Mouse (Mus musculus) bone marrow, adult 2 months (tissue): ENCODE data around the gene Rab3il1. TPM values are rescaled to one million over a fixed set of nuclear protein-coding genes. Genes with fewer than 3 reads are reported as not detected.

ENCODE experiments used
- H3K27ac ChIP-seq: fragments of 200-500 bp; 2 replicates; pipeline ENCODE4 v1.5.1; 2012; ENCODE audit warnings: low read depth, mild to moderate bottlenecking, control low read depth, inconsistent platforms, low read length; ENCODE audit not compliant: control insufficient read depth, poor library complexity, insufficient read depth
- H3K4me1 ChIP-seq: fragments of 200-500 bp; 2 replicates; pipeline ENCODE4 v1.6.1; 2011; ENCODE audit warnings: low read length; ENCODE audit not compliant: control insufficient read depth, insufficient read depth
- H3K4me3 ChIP-seq: fragments of 200-500 bp; replicated peaks from 2 replicates; pipeline ENCODE3; 2011; ENCODE audit warnings: mild to moderate bottlenecking, low read depth, low read length, control low read depth; ENCODE audit not compliant: control insufficient read depth
- CTCF ChIP-seq: fragments of 200-500 bp; IDR thresholded peaks from 2 replicates; pipeline ENCODE4 v1.5.1; 2011; ENCODE audit warnings: low read length, control low read depth; ENCODE audit not compliant: control insufficient read depth, insufficient read depth
- POLR2A ChIP-seq: fragments of 200-500 bp; IDR thresholded peaks from 2 replicates; pipeline ENCODE4 v1.6.1; 2011; ENCODE audit warnings: low read depth, mild to moderate bottlenecking, control low read depth, low read length, borderline replicate concordance; ENCODE audit not compliant: control insufficient read depth
- WGBS: fragments of 180-500 bp; shearing (Covaris S2); methylation state at CpG from one replicate; pipeline ENCODE4 v1.1.7; 2018; 5-methylcytosine and 5-hydroxymethylcytosine counted together
- polyA plus RNA-seq: library from polyadenylated mRNA; stranded (reverse); fragments of >200 nt; gene quantifications from 2 replicates; pipeline ENCODE4 v1.2.4, GENCODE M21; 2011; ENCODE audit warnings: low replicate concordance; ENCODE audit not compliant: missing spikeins, insufficient read depth, insufficient read length

Gene Rab3il1
- polyA plus RNA-seq, 1 experiment: 115 TPM

- Histone ChIP-seq H3K4me1 (peaks cover 16% of the 10 kb centered on the region), H3K4me3 (no peak overlapping the region), H3K27ac (no peak overlapping the region)
- 80% methylated on average over 7 of the region's 7 CpGs for WGBS
- TF ChIP-seq POLR2A (no peak), CTCF (no peak)
Observed at GRCm38 (mm10) chr19:10067701-10068100, 66.2 kb downstream of the Rab3il1 start.

DNA sequence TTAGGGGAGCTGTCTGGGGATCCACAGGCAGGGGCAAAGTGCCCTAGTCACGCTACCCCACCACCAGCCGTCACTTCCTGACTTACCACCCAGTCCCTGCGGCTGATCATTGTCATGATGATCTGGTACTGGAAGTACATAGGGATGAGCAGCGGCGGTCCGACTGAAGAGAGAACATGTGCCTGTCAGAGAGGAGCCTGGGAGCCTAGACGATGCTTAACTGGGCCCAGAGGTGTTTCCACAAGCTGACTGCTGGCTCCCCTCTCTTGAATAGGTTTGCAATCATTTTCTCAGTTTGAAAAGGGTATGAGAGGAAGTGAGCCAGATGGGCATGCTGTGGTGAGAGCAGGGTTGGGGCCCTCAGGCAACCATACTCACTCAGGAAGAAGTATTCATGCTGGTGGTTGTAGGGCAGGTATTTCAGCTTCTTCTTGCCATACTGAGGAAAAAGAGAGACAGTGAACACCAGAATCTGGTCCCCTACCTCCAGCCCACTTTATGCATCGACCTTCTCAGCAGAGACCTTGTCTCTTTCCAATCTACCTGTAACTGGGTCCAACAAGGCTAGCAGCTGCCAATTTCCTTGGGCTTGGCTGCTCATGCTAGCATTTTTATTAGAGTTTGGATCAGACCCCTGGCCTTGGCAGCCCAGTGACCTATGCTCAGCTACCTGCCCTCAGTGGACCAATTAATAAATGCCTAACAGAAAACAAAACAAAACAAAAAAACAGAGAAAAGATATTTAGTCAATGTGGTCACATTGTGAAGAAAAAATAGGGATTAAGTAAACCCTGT lies 68.9 kb downstream of the Rab3il1 start:
- Histone ChIP-seq H3K4me3 (no peak overlapping the region), H3K4me1 (peaks cover 8% of the 10 kb centered on the region), H3K27ac (no peak overlapping the region)
- WGBS: 53% methylated on average over 8 of the region's 8 CpGs
- no peak for TF ChIP-seq POLR2A
- no peak for TF ChIP-seq CTCF

GRCm38 (mm10) chr19:10071166-10071565 lies 69.7 kb downstream of the Rab3il1 start:
- WGBS: 88% methylated on average over 5 of the region's 5 CpGs
- Histone ChIP-seq H3K4me1 (peaks cover 5% of the 10 kb centered on the region), H3K4me3 (no peak overlapping the region), H3K27ac (no peak overlapping the region)
- TF ChIP-seq CTCF (no peak), POLR2A (no peak)

DNA sequence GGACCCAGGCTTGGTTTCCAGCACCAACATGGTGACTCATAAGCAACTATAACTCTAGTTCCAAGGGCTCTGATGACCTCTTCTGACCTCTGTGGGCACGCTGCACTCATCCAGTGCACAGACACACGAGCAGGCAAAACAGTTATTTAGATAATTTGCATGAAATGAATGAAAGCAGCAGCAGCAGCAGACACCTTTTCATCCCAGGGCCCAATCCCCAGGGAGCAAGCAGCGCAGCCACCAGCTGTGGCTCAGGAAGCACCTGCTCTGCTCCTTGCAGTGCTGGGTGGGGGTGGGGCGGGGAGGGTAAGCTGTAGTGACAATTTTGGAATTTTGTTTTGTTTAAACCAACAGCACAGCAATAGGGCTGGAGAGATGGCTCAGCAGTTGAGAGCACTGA lies 70.4 kb downstream of the Rab3il1 start:
- no peak for TF ChIP-seq POLR2A
- no peak for TF ChIP-seq CTCF
- WGBS: 74% methylated on average over 4 of the region's 4 CpGs
- H3K4me3 ChIP-seq: no peak overlapping the region
- H3K4me1 ChIP-seq: peaks cover 2% of the 10 kb centered on the region
- no peak overlapping the region for H3K27ac ChIP-seq

- WGBS: 92% methylated on average over 5 of the region's 5 CpGs
Observed at GRCm38 (mm10) chr19:10073145-10073544, 71.7 kb downstream of the Rab3il1 start.

GRCm38 (mm10) chr19:10078392-10078791 lies 76.9 kb downstream of the Rab3il1 start:
- Histone ChIP-seq H3K4me1 (no peaks in the 10 kb centered on the region), H3K4me3 (no peak overlapping the region), H3K27ac (no peak overlapping the region)
- TF ChIP-seq CTCF (no peak), POLR2A (no peak)
- WGBS: 86% methylated on average over 6 of the region's 6 CpGs

More at GRCm38 (mm10) chr19:10073145-10073544, 71.7 kb downstream of the Rab3il1 start:
- Histone ChIP-seq H3K4me1 (peaks cover 2% of the 10 kb centered on the region), H3K27ac (no peak overlapping the region), H3K4me3 (no peak overlapping the region)
- TF ChIP-seq CTCF: no peak
- no peak for TF ChIP-seq POLR2A

DNA sequence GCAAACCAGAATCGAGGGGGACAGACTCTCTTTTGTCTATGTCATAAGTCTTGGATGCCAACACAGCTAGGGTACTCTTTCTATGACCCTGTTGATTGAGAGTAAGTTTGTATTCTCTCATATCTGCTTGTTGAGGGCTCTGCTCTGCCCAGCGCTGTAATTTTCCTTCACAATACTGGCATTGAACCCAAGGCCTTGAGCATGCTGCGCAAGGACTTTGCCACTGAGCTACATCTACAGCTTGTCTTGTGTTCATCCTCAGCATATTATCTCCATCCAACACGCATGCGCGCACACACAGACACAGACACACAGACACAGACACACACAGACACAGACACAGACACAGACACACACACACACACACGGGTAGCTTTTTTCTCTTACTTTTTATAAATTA lies 78.9 kb downstream of the Rab3il1 start:
- TF ChIP-seq CTCF: no peak
- TF ChIP-seq POLR2A: no peak

GRCm38 (mm10) chr19:10082105-10082504 lies 80.6 kb downstream of the Rab3il1 start:
- Histone ChIP-seq H3K4me3 (no peak overlapping the region), H3K4me1 (no peaks in the 10 kb centered on the region), H3K27ac (no peak overlapping the region)
- 56% methylated on average over 3 of the region's 3 CpGs for WGBS
- no peak for TF ChIP-seq CTCF
- no peak for TF ChIP-seq POLR2A

More for the DNA sequence above, 78.9 kb downstream of the Rab3il1 start:
- Histone ChIP-seq H3K4me3 (no peak overlapping the region), H3K4me1 (no peaks in the 10 kb centered on the region), H3K27ac (no peak overlapping the region)
- 95% methylated on average over 7 of the region's 7 CpGs for WGBS
